Comparison of ENCODE assay signal across 27 mouse cellular contexts in the genomic region with DNA sequence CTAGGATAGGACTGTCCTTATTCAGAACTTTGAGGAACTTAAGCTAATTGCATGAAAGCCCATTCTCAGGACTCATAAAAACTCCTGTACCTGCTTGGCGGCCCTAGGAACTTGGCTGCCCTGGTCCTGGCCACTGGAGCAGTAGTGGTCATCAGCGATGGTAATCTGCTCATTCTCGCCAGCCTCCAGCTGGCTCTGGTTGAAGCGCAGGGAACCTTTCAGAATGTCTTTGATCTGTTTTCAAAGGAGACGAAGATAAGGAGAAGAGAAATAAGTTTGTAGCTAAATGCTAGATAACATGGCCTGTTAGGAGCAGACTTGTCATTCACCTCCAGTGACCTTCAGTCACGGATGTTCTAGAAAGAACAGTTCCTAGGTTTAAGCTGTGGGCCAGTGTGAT.
"Had no signal": no experiment of that assay in that cellular context is flagged by ENCODE, and none has a peak within 500 bp of the region (broad histone marks: within the 10 kb centered on the region; RNA-seq: fewer than 3 reads in every experiment).

No protein-coding gene starts in this region.

- H3K36me3 ChIP-seq: heart, embryonic 15.5 days; hindbrain, embryonic 13.5 days; hindbrain, embryonic 15.5 days; intestine, embryonic 15.5 days; liver, embryonic 12.5 days had no signal

- H3K9me3 ChIP-seq: heart, embryonic 13.5 days; heart, embryonic 15.5 days; hindbrain, embryonic 13.5 days; hindbrain, embryonic 15.5 days; intestine, embryonic 15.5 days; kidney, embryonic 15.5 days; limb, embryonic 13.5 days; limb, embryonic 15.5 days; liver, embryonic 12.5 days had no signal

- ATAC-seq: hindbrain, postnatal 0 days; intestine, embryonic 15.5 days; liver, embryonic 12.5 days had no signal

- H3K4me3 ChIP-seq: gastrocnemius, adult 2 months; heart, adult 2 months; heart, embryonic 13.5 days; heart, embryonic 15.5 days; hindbrain, embryonic 13.5 days; hindbrain, embryonic 15.5 days; intestine, embryonic 15.5 days; kidney, embryonic 15.5 days; limb, embryonic 13.5 days; limb, embryonic 15.5 days; liver, embryonic 12.5 days had no signal

- H3K27ac ChIP-seq: gastrocnemius, adult 2 months; heart, adult 2 months; heart, embryonic 13.5 days; heart, embryonic 15.5 days; hindbrain, embryonic 13.5 days; hindbrain, embryonic 15.5 days; hindbrain, postnatal 0 days; intestine, embryonic 15.5 days; kidney, embryonic 15.5 days; kidney, postnatal 0 days; limb, embryonic 13.5 days; limb, embryonic 15.5 days; liver, embryonic 12.5 days; liver, embryonic 14.5 days had no signal

- H3K4me2 ChIP-seq: heart, embryonic 11.5 days; heart, embryonic 13.5 days; heart, embryonic 15.5 days; hindbrain, embryonic 13.5 days; hindbrain, embryonic 15.5 days; intestine, embryonic 15.5 days; kidney, embryonic 15.5 days; limb, embryonic 13.5 days; limb, embryonic 15.5 days; liver, embryonic 12.5 days had no signal

- H3K9ac ChIP-seq: heart, embryonic 13.5 days; heart, embryonic 15.5 days; hindbrain, embryonic 13.5 days; hindbrain, embryonic 15.5 days; intestine, embryonic 15.5 days; kidney, embryonic 15.5 days; limb, embryonic 13.5 days; limb, embryonic 15.5 days; liver, embryonic 12.5 days; liver, embryonic 14.5 days had no signal

- H3K27me3 ChIP-seq: heart, embryonic 13.5 days; heart, embryonic 15.5 days; hindbrain, embryonic 13.5 days; hindbrain, embryonic 15.5 days; intestine, embryonic 15.5 days; kidney, embryonic 15.5 days; limb, embryonic 13.5 days; limb, embryonic 15.5 days; liver, embryonic 12.5 days had no signal

- DNase-seq: gastrocnemius, adult 2 months; gastrocnemius, postnatal 10 days; gastrocnemius, postnatal 36 days; heart, adult 2 months; heart, postnatal 14 days; heart, postnatal 36 days; kidney, adult 11 months; kidney, adult 2 months; kidney, adult 9 months; kidney, postnatal 14 days; kidney, postnatal 36 days; layer of hippocampus, adult 9-11 months; layer of hippocampus, postnatal 36 days; left cerebral cortex, postnatal 4 days had no signal

- H3K4me1 ChIP-seq: hindbrain, embryonic 15.5 days; intestine, embryonic 15.5 days; kidney, embryonic 15.5 days had no signal
